ENCODE assay signal across 13 mouse cellular contexts in genomic region chr5:142215981-142216380, GRCm38 (mm10).
DNase-seq lines count a peak whose midpoint lies in the region; ATAC-seq lines count a peak whose summit lies in the region.
"Had no signal": no experiment of that assay in that cellular context is flagged by ENCODE, and none has a peak within 500 bp of the region (broad histone marks: within the 10 kb centered on the region; RNA-seq: fewer than 3 reads in every experiment).

No protein-coding gene starts in this region.

- WGBS in lung, embryonic 15.5 days, result 58% methylated on average over 5 of the region's 5 CpGs
- WGBS in intestine, embryonic 15.5 days, result 62% methylated on average over 5 of the region's 5 CpGs

- no peak overlapping the region for H3K4me2 ChIP-seq in lung, embryonic 15.5 days
- H3K4me2 ChIP-seq in intestine, embryonic 15.5 days (replicated peaks), result no peak overlapping the region
- H3K4me2 ChIP-seq: hindbrain, embryonic 13.5 days had no signal

- no peaks in the 10 kb centered on the region for H3K27me3 ChIP-seq in lung, embryonic 15.5 days
- H3K27me3 ChIP-seq in intestine, embryonic 15.5 days (replicated peaks), result no peaks in the 10 kb centered on the region
- H3K27me3 ChIP-seq: hindbrain, embryonic 13.5 days had no signal

- H3K36me3 ChIP-seq in lung, embryonic 15.5 days, result no peaks in the 10 kb centered on the region
- H3K36me3 ChIP-seq in intestine, embryonic 15.5 days, result no peaks in the 10 kb centered on the region
- H3K36me3 ChIP-seq: hindbrain, embryonic 13.5 days had no signal

- no peak overlapping the region for H3K9ac ChIP-seq in lung, embryonic 15.5 days
- H3K9ac ChIP-seq in intestine, embryonic 15.5 days, result no peak overlapping the region
- H3K9ac ChIP-seq: hindbrain, embryonic 13.5 days; liver, postnatal 0 days had no signal

- DNase-seq in frontal cortex, postnatal 10 days (ENCODE audit: low spot score in 2 of 2), result no peak
- no peak for DNase-seq in lung, postnatal 10 days
- peak; percentile 69 to 70 for DNase-seq in cerebellum, postnatal 10 days
- DNase-seq in layer of hippocampus, adult 9-10 months (ENCODE audit: low spot score), result peak; percentile 37
- DNase-seq: adrenal gland, postnatal 36 days; heart, adult 2 months; liver, postnatal 0 days had no signal

- ATAC-seq in frontal cortex, adult (ENCODE audit: low TSS enrichment), result peak; percentile 50; the same call in 1 of the 2 replicates
- ATAC-seq in lung, embryonic 15.5 days (ENCODE audit: borderline replicate concordance, extremely low read depth, low FRiP score, low TSS enrichment), result peak; percentile 56; the same call in 1 of the 2 replicates
- ATAC-seq in intestine, embryonic 15.5 days, result no peak
- no peak for ATAC-seq in granulocyte monocyte progenitor cell, adult 5-6 weeks (replicated peaks; ENCODE audit: poor library complexity, severe bottlenecking)
- ATAC-seq: liver, postnatal 0 days had no signal

- 0 out of 2 replicates have a peak, but pooled peaks cover 3% of the 10 kb centered on the region for H3K4me1 ChIP-seq in lung, embryonic 15.5 days
- H3K4me1 ChIP-seq in intestine, embryonic 15.5 days (replicated peaks), result no peaks in the 10 kb centered on the region

- no peaks in the 10 kb centered on the region for H3K9me3 ChIP-seq in lung, embryonic 15.5 days
- H3K9me3 ChIP-seq in intestine, embryonic 15.5 days, result no peaks in the 10 kb centered on the region

- H3K27ac ChIP-seq in lung, embryonic 15.5 days, result no peak overlapping the region
- no peak overlapping the region for H3K27ac ChIP-seq in intestine, embryonic 15.5 days
- H3K27ac ChIP-seq: heart, adult 2 months; hindbrain, embryonic 13.5 days had no signal

- no peak overlapping the region for H3K4me3 ChIP-seq in lung, embryonic 15.5 days
- H3K4me3 ChIP-seq in intestine, embryonic 15.5 days (replicated peaks), result no peak overlapping the region
- H3K4me3 ChIP-seq: heart, adult 2 months; hindbrain, embryonic 13.5 days; myocyte had no signal

Comparison
In these comparisons a context has a peak if more than half of its experiments do, and no peak if none do; other contexts are left out.
1. ATAC-seq: peak in frontal cortex, adult (single experiment) and lung, embryonic 15.5 days (single experiment); none in intestine, embryonic 15.5 days (single experiment) and granulocyte monocyte progenitor cell, adult 5-6 weeks (single experiment).
2. DNase-seq: peak in cerebellum, postnatal 10 days (2 of 2) and layer of hippocampus, adult 9-10 months (single experiment); none in frontal cortex, postnatal 10 days (0 of 2) and lung, postnatal 10 days (single experiment).